Mouse (Mus musculus): Measurements from ENCODE around the gene Whamm. TPM values are rescaled to one million over a fixed set of nuclear protein-coding genes. Genes with fewer than 3 reads are reported as not detected.

Whamm gene
- total and polyA plus RNA-seq, 3 experiments: 5.4 to 13.3 (median 13.3) TPM

GRCm38 (mm10) chr7:81596086-81596485, 25.0 kb downstream of the Whamm start:
- Histone ChIP-seq H3K27me3 (replicated peaks) (no peaks in the 10 kb centered on the region), H3K36me3 (replicated peaks in 1 of 2; ENCODE audit: control insufficient read depth in 1 of 2, insufficient read depth in 1 of 2, low read length in 1 of 2) (peaks cover 68 to 83% of the 10 kb centered on the region in 2 experiments), H3K4me1 (ENCODE audit: control insufficient read depth in 1 of 2, insufficient read depth in 2 of 2) (no peaks in the 10 kb centered on the region), H3K27ac (ENCODE audit: insufficient read depth, low read depth) (no peak overlapping the region), H3K4me2 (ENCODE audit: insufficient read depth, low read depth, poor library complexity, severe bottlenecking) (no peak overlapping the region), H3K9me3 (replicated peaks; ENCODE audit: low read length) (no peaks in the 10 kb centered on the region), H3K79me2 (replicated peaks; ENCODE audit: control insufficient read depth, extremely low read depth, insufficient read depth, poor library complexity, severe bottlenecking) (no peaks in the 10 kb centered on the region), H3K4me3 (replicated peaks in 1 of 3; ENCODE audit: low read depth in 2 of 3, low read length in 2 of 3, poor library complexity in 1 of 3) (no peak overlapping the region), H3K9ac (ENCODE audit: insufficient read depth, low read depth) (no peak overlapping the region)
- DNase-seq (ENCODE audit: extremely low read depth): no peak
- in situ Hi-C loops (cut with MboI; ENCODE audit: low pct_ligation_motif_present, low pct_unique_long_range_greater_than_20kb, low sequenced_read_pairs) (no loop called here), dilution Hi-C loops (cut with MboI; ENCODE audit: extremely low pct_ligation_motif_present, extremely low pct_unique_long_range_greater_than_20kb, low sequenced_read_pairs) (no loop called here)
- TF ChIP-seq UBTF (IDR thresholded peaks at IDR 0.05; ENCODE audit: low read depth, low read length) (no peak), SMC3 (IDR thresholded peaks at IDR 0.05; ENCODE audit: low read depth, low read length) (no peak), RAD21 (IDR thresholded peaks at IDR 0.05; ENCODE audit: low read depth, low read length) (no peak), ZNF384 (IDR thresholded peaks at IDR 0.05; ENCODE audit: low read depth, low read length) (no peak), USF1 (IDR thresholded peaks at IDR 0.05; ENCODE audit: low read depth, low read length) (no peak), MEF2A (IDR thresholded peaks at IDR 0.05; ENCODE audit: borderline replicate concordance, low read depth, low read length) (no peak)

GRCm38 (mm10) chr7:81597660-81598059, 26.6 kb downstream of the Whamm start:
- H3K79me2 ChIP-seq (replicated peaks; ENCODE audit: control insufficient read depth, extremely low read depth, insufficient read depth, poor library complexity, severe bottlenecking): no peaks in the 10 kb centered on the region
- DNase-seq (ENCODE audit: extremely low read depth): no peak
- dilution Hi-C loops (cut with MboI; ENCODE audit: extremely low pct_ligation_motif_present, extremely low pct_unique_long_range_greater_than_20kb, low sequenced_read_pairs) (no loop called here), in situ Hi-C loops (cut with MboI; ENCODE audit: low pct_ligation_motif_present, low pct_unique_long_range_greater_than_20kb, low sequenced_read_pairs) (no loop called here)
- no peak overlapping the region for H3K4me3 ChIP-seq (replicated peaks in 1 of 3; ENCODE audit: low read depth in 2 of 3, low read length in 2 of 3, poor library complexity in 1 of 3)
- H3K27ac ChIP-seq (ENCODE audit: insufficient read depth, low read depth): no peak overlapping the region
- no peaks in the 10 kb centered on the region for H3K27me3 ChIP-seq (replicated peaks)
- TF ChIP-seq MXI1 (IDR thresholded peaks at IDR 0.05; ENCODE audit: low read depth, low read length) (no peak), SMC3 (IDR thresholded peaks at IDR 0.05; ENCODE audit: low read depth, low read length) (no peak), EP300 (IDR thresholded peaks at IDR 0.05; ENCODE audit: low read length) (no peak), USF1 (IDR thresholded peaks at IDR 0.05; ENCODE audit: low read depth, low read length) (no peak)
- no peak overlapping the region for H3K9ac ChIP-seq (ENCODE audit: insufficient read depth, low read depth)
- H3K4me2 ChIP-seq (ENCODE audit: insufficient read depth, low read depth, poor library complexity, severe bottlenecking): no peak overlapping the region
- H3K9me3 ChIP-seq (replicated peaks; ENCODE audit: low read length): no peaks in the 10 kb centered on the region
- H3K4me1 ChIP-seq (ENCODE audit: control insufficient read depth in 1 of 2, insufficient read depth in 2 of 2): no peaks in the 10 kb centered on the region
- H3K36me3 ChIP-seq (replicated peaks in 1 of 2; ENCODE audit: control insufficient read depth in 1 of 2, insufficient read depth in 1 of 2, low read length in 1 of 2): peaks cover 56 to 67% of the 10 kb centered on the region in 2 experiments

GRCm38 (mm10) chr7:81599379-81600280, 28.6 kb downstream of the Whamm start:
- dilution Hi-C loops (cut with MboI; ENCODE audit: extremely low pct_ligation_motif_present, extremely low pct_unique_long_range_greater_than_20kb, low sequenced_read_pairs) (no loop called here), in situ Hi-C loops (cut with MboI; ENCODE audit: low pct_ligation_motif_present, low pct_unique_long_range_greater_than_20kb, low sequenced_read_pairs) (no loop called here)
- H3K36me3 ChIP-seq (replicated peaks in 1 of 2; ENCODE audit: control insufficient read depth in 1 of 2, insufficient read depth in 1 of 2, low read length in 1 of 2): peaks cover 38 to 47% of the 10 kb centered on the region in 2 experiments
- no peaks in the 10 kb centered on the region for H3K79me2 ChIP-seq (replicated peaks; ENCODE audit: control insufficient read depth, extremely low read depth, insufficient read depth, poor library complexity, severe bottlenecking)
- H3K9ac ChIP-seq (ENCODE audit: insufficient read depth, low read depth): no peak overlapping the region
- H3K9me3 ChIP-seq (replicated peaks; ENCODE audit: low read length): no peaks in the 10 kb centered on the region
- no peaks in the 10 kb centered on the region for H3K27me3 ChIP-seq (replicated peaks)
- no peaks in the 10 kb centered on the region for H3K4me1 ChIP-seq (ENCODE audit: control insufficient read depth in 1 of 2, insufficient read depth in 2 of 2)
- TF ChIP-seq RAD21 (IDR thresholded peaks at IDR 0.05; ENCODE audit: low read depth, low read length) (no peak), CHD1 (IDR thresholded peaks at IDR 0.05; ENCODE audit: low read depth, low read length) (no peak), MYC (IDR thresholded peaks at IDR 0.05; ENCODE audit: low read depth, low read length) (no peak), POLR2A (IDR thresholded peaks at IDR 0.05; ENCODE audit: low read depth, low read length) (no peak), TBP (conservative IDR thresholded peaks at IDR 0.05; ENCODE audit: low read depth, low read length) (no peak), NRF1 (IDR thresholded peaks at IDR 0.05; ENCODE audit: low read depth, low read length) (no peak), USF2 (conservative IDR thresholded peaks at IDR 0.05; ENCODE audit: low read depth, low read length) (no peak), USF1 (IDR thresholded peaks at IDR 0.05; ENCODE audit: low read depth, low read length) (no peak), SMC3 (IDR thresholded peaks at IDR 0.05; ENCODE audit: low read depth, low read length) (no peak), EP300 (IDR thresholded peaks at IDR 0.05; ENCODE audit: low read length) (no peak), E2F4 (IDR thresholded peaks at IDR 0.05; ENCODE audit: insufficient replicate concordance, low read depth, low read length) (no peak), ELF1 (IDR thresholded peaks at IDR 0.05; ENCODE audit: low read depth, low read length) (no peak)
- no peak overlapping the region for H3K27ac ChIP-seq (ENCODE audit: insufficient read depth, low read depth)
- no peak overlapping the region for H3K4me2 ChIP-seq (ENCODE audit: insufficient read depth, low read depth, poor library complexity, severe bottlenecking)
- no peak overlapping the region for H3K4me3 ChIP-seq (replicated peaks in 1 of 3; ENCODE audit: low read depth in 2 of 3, low read length in 2 of 3, poor library complexity in 1 of 3)
- DNase-seq (ENCODE audit: extremely low read depth): no peak

Measured in CH12.LX (cell line).